Mouse (Mus musculus) embryonic facial prominence, embryonic 11.5 days (tissue): ENCODE measurements at regions not wholly inside any gene's neighbourhood (a gene's known extent, or its start where the extent isn't known, plus 50 kb on each side); places are given as distances from the start of the nearest gene placed in this dataset.

Source experiments
- ATAC-seq: fragments of 200-750 bp; cut with Nextera tagmentation; replicated peaks from 2 replicates; pipeline ENCODE4 v1.8.0; 2017; ENCODE audit warnings: low read depth; ENCODE audit not compliant: insufficient number of reproducible peaks, low FRiP score, low TSS enrichment
- DNase-seq: peaks from one replicate; pipeline ENCODE4 v3.0.0-alpha.2; 2015; ENCODE audit warnings: low spot score
- H3K27ac ChIP-seq: fragments of 300-500 bp; sonication (generic); replicated peaks from 2 replicates; pipeline ENCODE4 v1.5.1; 2014; ENCODE audit warnings: mild to moderate bottlenecking, low read depth, low read length, control low read depth
- H3K27me3 ChIP-seq: fragments of 300-500 bp; sonication (generic); 2 replicates; pipeline ENCODE4 v1.6.1; 2014; ENCODE audit warnings: mild to moderate bottlenecking, low read length, moderate library complexity, mixed read lengths; ENCODE audit not compliant: control insufficient read depth, insufficient read depth
- H3K36me3 ChIP-seq: fragments of 300-500 bp; sonication (generic); replicated peaks from 2 replicates; pipeline ENCODE4 v1.6.1; 2014; ENCODE audit warnings: low read depth, mild to moderate bottlenecking, low read length, moderate library complexity, mixed read lengths; ENCODE audit not compliant: control insufficient read depth, insufficient read depth
- H3K4me1 ChIP-seq: fragments of 300-500 bp; sonication (generic); 2 replicates; pipeline ENCODE4 v1.6.1; 2014; ENCODE audit warnings: low read length, mixed read lengths; ENCODE audit not compliant: control insufficient read depth, insufficient read depth
- H3K4me2 ChIP-seq: fragments of 300-500 bp; sonication (generic); 2 replicates; pipeline ENCODE4 v1.6.1; 2014; ENCODE audit warnings: low read depth, mild to moderate bottlenecking, control low read depth, low read length, moderate library complexity
- H3K4me3 ChIP-seq: fragments of 300-500 bp; sonication (generic); 2 replicates; pipeline ENCODE4 v1.5.1; 2014; ENCODE audit warnings: low read depth, low read length, control low read depth
- H3K9ac ChIP-seq: fragments of 300-500 bp; sonication (generic); replicated peaks from 2 replicates; pipeline ENCODE4 v1.6.1; 2014; ENCODE audit warnings: mild to moderate bottlenecking, control low read depth, low read length
- H3K9me3 ChIP-seq: fragments of 300-500 bp; sonication (generic); replicated peaks from 2 replicates; pipeline ENCODE4 v1.6.1; 2016; ENCODE audit warnings: mild to moderate bottlenecking, low read length, inconsistent platforms, mixed read lengths; ENCODE audit not compliant: control insufficient read depth
- WGBS: fragments of 180-500 bp; shearing (Covaris S2); extraction: QIAGEN DNeasy Blood & Tissue Kit; methylation state at CpG from one replicate; pipeline ENCODE4 v1.1.7; 2014; 5-methylcytosine and 5-hydroxymethylcytosine counted together

DNA sequence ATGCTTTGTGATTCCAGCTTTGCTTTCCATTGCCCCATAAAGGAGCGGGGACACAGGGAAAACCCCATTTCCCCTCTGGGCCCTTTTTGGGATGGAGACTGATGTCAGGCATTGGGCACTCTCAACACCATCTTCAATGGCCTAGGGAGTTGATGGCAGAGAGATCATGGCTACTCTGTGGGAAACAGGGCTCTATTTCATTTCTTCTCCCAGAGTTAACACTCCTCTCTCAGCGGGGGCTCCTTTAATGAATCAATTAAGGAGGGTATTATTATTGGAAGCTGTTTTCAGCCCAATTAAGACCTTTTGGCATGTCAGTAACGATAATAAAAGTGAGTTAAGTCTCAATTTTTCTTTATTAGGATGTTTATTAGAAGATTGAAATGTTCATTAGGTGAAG is 250.4 kb downstream of the Sec16b start:
- no peaks in the 10 kb centered on the region for H3K27me3 ChIP-seq
- no peaks in the 10 kb centered on the region for H3K4me1 ChIP-seq
- 78% methylated on average over 3 of the region's 3 CpGs for WGBS
- H3K27ac ChIP-seq: no peak overlapping the region
- H3K4me3 ChIP-seq: no peak overlapping the region
- no peak overlapping the region for H3K9ac ChIP-seq
- DNase-seq (no peak), ATAC-seq (no peak)
- H3K4me2 ChIP-seq: no peak overlapping the region
- no peaks in the 10 kb centered on the region for H3K9me3 ChIP-seq
- no peaks in the 10 kb centered on the region for H3K36me3 ChIP-seq

DNA sequence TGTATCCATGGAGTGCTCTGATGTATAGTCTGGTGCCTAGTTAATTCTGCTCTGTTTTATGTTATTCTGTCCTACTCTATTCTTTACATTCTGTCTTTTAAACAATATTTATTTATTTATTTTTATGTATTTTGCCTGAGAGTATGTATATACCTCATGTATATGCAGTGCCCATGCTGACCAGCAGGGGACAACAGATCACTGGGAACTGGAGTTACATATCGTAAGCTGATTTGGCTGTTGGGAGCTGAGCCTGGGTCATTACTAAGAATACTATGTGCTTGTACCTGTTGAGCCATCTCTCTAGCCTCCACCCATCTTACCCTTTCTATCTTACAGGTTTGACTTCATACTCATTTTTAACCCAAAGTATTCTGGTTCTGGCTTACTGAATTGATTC is 251.8 kb downstream of the Sec16b start:
- WGBS: 83% methylated on average over 1 of the region's 1 CpGs
- H3K36me3 ChIP-seq: no peaks in the 10 kb centered on the region
- H3K9ac ChIP-seq: no peak overlapping the region
- no peaks in the 10 kb centered on the region for H3K27me3 ChIP-seq
- DNase-seq: no peak
- no peak overlapping the region for H3K27ac ChIP-seq
- no peaks in the 10 kb centered on the region for H3K4me1 ChIP-seq
- no peaks in the 10 kb centered on the region for H3K9me3 ChIP-seq
- H3K4me3 ChIP-seq: no peak overlapping the region
- no peak for ATAC-seq
- H3K4me2 ChIP-seq: no peak overlapping the region

- no peaks in the 10 kb centered on the region for H3K36me3 ChIP-seq
- H3K27ac ChIP-seq: no peak overlapping the region
- H3K4me1 ChIP-seq: no peaks in the 10 kb centered on the region
- H3K9me3 ChIP-seq: no peaks in the 10 kb centered on the region
- H3K4me3 ChIP-seq: no peak overlapping the region
- H3K4me2 ChIP-seq: no peak overlapping the region
- H3K9ac ChIP-seq: no peak overlapping the region
- DNase-seq: peak; percentile 70
- H3K27me3 ChIP-seq: no peaks in the 10 kb centered on the region
- 31% methylated on average over 6 of the region's 6 CpGs for WGBS
- ATAC-seq: no peak
Measured at GRCm38 (mm10) chr1:157768201-157768600, 261.7 kb downstream of the Sec16b start.

GRCm38 (mm10) chr1:157797711-157798110 is 291.2 kb downstream of the Sec16b start:
- Histone ChIP-seq H3K27ac (no peak overlapping the region), H3K36me3 (no peaks in the 10 kb centered on the region), H3K27me3 (no peaks in the 10 kb centered on the region), H3K9me3 (no peaks in the 10 kb centered on the region), H3K4me1 (no peaks in the 10 kb centered on the region), H3K4me2 (no peak overlapping the region), H3K9ac (no peak overlapping the region), H3K4me3 (no peak overlapping the region)
- WGBS: 87% methylated on average over 7 of the region's 7 CpGs
- ATAC-seq (no peak), DNase-seq (no peak)

- Histone ChIP-seq H3K4me3 (no peak overlapping the region), H3K9ac (no peak overlapping the region), H3K36me3 (no peaks in the 10 kb centered on the region), H3K4me2 (no peak overlapping the region), H3K27ac (no peak overlapping the region), H3K4me1 (no peaks in the 10 kb centered on the region), H3K9me3 (no peaks in the 10 kb centered on the region), H3K27me3 (no peaks in the 10 kb centered on the region)
- 72% methylated on average over 21 of the region's 21 CpGs for WGBS
- no peak for DNase-seq
- no peak for ATAC-seq
Measured at GRCm38 (mm10) chr1:157798561-157799553, 292.3 kb downstream of the Sec16b start.

GRCm38 (mm10) chr1:157801151-157801550 is 294.6 kb downstream of the Sec16b start:
- no peak overlapping the region for H3K4me2 ChIP-seq
- H3K4me3 ChIP-seq: no peak overlapping the region
- H3K4me1 ChIP-seq: no peaks in the 10 kb centered on the region
- H3K9me3 ChIP-seq: no peaks in the 10 kb centered on the region
- H3K9ac ChIP-seq: no peak overlapping the region
- ATAC-seq (no peak), DNase-seq (no peak)
- H3K36me3 ChIP-seq: no peaks in the 10 kb centered on the region
- 77% methylated on average over 3 of the region's 3 CpGs for WGBS
- no peaks in the 10 kb centered on the region for H3K27me3 ChIP-seq
- H3K27ac ChIP-seq: no peak overlapping the region

- 76% methylated on average over 3 of the region's 3 CpGs for WGBS
- Histone ChIP-seq H3K4me2 (no peak overlapping the region), H3K9ac (no peak overlapping the region), H3K27me3 (no peaks in the 10 kb centered on the region), H3K36me3 (no peaks in the 10 kb centered on the region), H3K4me3 (no peak overlapping the region), H3K9me3 (no peaks in the 10 kb centered on the region), H3K27ac (no peak overlapping the region), H3K4me1 (no peaks in the 10 kb centered on the region)
- ATAC-seq: no peak
- no peak for DNase-seq
Measured at GRCm38 (mm10) chr1:157804229-157804628, 297.7 kb downstream of the Sec16b start.

DNA sequence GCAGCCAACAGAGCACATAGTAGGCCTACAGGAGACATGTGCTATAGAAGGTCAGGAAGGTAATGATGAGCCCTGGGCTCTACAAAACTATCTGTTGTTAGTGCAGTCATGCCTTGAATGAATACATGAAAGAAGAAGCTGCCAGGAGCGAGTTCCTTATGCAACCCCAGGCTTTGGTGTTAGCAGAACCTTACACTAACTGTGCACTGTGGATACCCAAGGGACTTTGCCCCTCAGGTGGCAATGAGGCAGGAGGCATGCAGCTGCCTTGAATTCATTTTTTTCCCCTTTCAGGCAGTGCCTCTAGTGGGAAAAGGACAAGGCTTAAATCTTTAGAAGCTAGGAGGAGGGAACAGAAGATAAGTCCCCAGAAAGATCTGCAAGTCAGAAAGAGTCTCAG is 299.8 kb downstream of the Sec16b start:
- no peaks in the 10 kb centered on the region for H3K4me1 ChIP-seq
- H3K4me3 ChIP-seq: no peak overlapping the region
- H3K9me3 ChIP-seq: no peaks in the 10 kb centered on the region
- no peaks in the 10 kb centered on the region for H3K36me3 ChIP-seq
- H3K27ac ChIP-seq: no peak overlapping the region
- H3K27me3 ChIP-seq: no peaks in the 10 kb centered on the region
- ATAC-seq (no peak), DNase-seq (no peak)
- no peak overlapping the region for H3K9ac ChIP-seq
- 71% methylated on average over 1 of the region's 1 CpGs for WGBS
- H3K4me2 ChIP-seq: no peak overlapping the region
